Mouse (Mus musculus) gastrocnemius, postnatal 14 days (tissue): ENCODE results near the gene Cog8. TPM values are rescaled to one million over a fixed set of nuclear protein-coding genes. Genes with fewer than 3 reads are reported as not detected.
"Not testable (repeated sequence)": the region's sequence is repeated elsewhere in the genome, so short reads cannot be mapped to it uniquely, and the experiment has no call there.

Experiments
- DNase-seq: peaks from one replicate; pipeline ENCODE4 v3.0.0; 2021; ENCODE audit warnings: mixed read lengths
- intact Hi-C: fragments of 180-260 bp; cut with DNase I; formaldehyde crosslinking; loops from one replicate; pipeline ENCODE4 v1.15.1; 2025; ENCODE audit warnings: low total_unique reads
- total RNA-seq, 2 experiments: library from RNA; stranded (reverse); gene quantifications; 2 replicates each; pipeline ENCODE4 v1.2.3; 2021

The Cog8 gene
- total RNA-seq, 2 experiments from 2014 or later = 16.9 to 17.7 TPM

DNA sequence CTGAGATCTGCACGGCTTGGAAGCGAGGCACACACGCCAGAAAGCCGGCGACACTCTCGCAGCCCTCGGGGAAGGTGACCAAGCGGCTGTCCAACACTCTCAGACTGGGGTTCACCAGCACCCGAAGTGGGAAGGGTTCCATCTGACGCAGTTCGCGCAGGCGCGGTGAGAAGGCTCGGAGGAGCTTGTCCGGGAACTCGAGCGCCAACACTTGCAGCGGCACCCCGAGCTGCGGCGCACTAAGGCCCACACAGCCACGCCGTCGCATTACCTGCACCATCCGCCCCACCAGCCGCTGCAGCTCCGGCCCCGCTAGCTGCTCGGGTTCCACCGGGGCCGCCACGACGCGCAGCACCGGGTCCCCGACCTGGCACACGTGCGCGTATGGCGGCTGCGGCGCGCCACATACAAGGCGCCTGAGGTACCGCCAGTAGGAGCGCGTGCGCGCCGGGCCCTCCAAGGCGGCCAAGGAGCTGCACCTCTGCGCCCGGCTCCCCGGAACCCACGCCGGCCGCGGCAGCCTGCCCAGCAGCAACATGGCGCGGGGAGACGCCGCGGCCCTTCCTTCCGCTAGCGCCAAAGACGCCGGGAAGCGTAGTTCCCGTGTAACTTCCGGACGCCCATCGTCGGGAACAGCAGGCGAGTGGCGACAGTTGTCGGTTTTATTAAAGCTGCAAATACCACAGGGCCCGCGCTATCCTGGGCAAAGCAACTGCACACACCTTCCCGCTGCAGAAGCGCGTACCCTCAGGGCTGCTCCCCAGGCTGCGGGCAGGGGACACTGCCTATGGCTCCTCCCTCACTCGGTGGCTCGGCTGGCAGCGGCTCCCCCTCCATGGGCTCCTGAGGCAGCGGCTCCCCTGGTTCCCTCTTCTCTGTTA is 8.2 kb downstream of the Cog8 start, which contains the start of gene Pdf:
TSS of gene Pdf (minus strand) at position 554 of the 881 bp plus-strand sequence.
- intact Hi-C loops = no loop called here
- DNase-seq = peak; percentile 86

DNA sequence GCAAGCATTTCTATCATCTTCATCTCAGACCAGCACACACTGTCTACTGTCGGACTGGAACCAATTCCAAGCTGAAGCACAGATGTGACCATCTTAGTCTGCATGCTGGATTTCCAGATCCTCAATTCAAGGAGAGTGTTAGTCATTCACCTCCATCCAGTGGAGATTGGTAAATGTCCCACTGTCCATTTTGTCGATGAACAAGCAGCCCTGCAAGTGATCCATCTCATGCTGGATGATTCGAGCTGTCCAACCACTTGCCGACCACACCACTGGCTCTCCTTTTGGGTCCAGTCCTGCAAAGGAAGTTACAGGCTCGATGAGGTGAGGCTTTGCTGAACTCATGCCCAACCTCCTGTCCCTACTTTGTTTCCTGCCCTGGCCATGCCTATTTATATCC is 9.5 kb downstream of the Cog8 start:
- DNase-seq = no peak
- intact Hi-C loops = no loop called here

DNA sequence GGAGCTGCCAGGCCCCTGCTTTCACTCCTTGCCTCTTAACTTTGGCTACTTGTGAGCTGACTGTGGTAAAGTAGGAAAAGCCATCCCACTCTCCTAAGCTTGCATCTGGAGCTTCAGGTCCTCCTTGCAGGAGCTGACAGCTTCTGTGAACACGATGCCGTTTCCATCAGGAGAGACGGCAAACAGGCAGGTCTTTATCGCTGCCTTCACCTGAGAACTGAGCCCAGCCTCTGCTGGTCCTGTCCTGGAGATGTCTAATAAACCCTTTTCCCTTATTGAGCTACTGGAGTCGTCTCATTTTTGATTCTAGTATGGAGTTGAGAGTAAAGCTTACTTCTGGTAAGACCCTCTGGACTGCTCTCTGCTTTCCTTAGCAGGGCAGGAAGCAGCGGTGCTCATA is 11.0 kb downstream of the Cog8 start:
- intact Hi-C loops = no loop called here
- DNase-seq = no peak

DNA sequence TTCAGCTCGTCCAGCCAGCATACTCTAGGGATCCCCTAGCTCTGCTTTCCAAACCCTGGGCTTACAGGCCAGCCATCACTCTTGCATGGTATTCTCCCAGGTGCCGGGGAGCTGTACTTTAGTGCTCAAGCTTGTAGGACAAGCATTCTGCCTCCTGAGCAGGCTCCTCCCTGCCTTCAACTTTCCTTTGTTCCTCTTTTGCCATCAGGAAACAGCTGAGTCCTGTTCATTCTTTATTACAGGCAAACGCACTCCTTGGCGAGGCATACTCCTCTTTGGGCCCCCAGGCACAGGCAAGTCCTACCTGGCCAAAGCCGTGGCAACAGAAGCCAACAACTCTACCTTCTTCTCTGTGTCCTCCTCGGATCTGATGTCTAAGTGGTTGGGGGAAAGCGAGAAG is 15.9 kb downstream of the Cog8 start:
- intact Hi-C loops = no loop called here
- DNase-seq = no peak

DNA sequence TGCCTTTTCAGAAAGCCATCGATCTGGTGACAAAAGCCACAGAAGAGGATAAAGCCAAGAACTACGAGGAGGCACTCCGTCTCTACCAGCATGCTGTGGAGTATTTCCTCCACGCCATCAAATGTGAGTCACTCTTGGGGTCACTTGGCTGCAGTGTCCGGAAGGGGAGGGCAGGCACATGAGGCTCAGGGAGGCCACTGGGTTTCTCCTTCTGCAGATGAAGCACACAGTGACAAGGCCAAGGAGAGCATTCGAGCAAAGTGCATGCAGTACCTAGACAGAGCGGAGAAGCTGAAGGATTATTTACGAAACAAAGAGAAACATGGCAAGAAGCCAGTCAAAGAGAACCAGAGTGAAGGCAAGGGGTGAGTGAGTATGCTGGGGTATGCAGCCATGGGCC is 19.9 kb downstream of the Cog8 start:
- DNase-seq = no peak
- intact Hi-C loops = no loop called here

DNA sequence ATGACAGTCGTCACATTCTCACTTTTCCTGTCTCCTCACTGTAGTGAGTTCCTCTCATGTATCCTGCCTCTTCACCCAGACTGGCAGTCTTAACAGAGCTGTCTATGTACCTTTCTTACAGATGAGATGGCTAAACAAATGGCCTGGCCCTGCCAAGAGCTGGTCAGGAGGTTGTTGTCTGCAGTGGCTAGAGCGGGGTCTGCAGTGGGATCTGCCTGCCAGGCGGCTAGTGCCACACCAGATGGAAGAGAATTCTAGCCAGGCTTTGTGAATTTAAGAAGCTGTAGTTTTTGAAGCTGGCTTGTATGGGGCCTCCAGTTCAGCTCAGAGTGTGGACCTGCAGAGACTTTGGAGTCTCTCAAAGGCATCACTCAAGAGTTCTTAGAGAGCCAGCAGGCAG is 20.8 kb downstream of the Cog8 start:
- intact Hi-C loops = no loop called here
- no peak for DNase-seq

DNA sequence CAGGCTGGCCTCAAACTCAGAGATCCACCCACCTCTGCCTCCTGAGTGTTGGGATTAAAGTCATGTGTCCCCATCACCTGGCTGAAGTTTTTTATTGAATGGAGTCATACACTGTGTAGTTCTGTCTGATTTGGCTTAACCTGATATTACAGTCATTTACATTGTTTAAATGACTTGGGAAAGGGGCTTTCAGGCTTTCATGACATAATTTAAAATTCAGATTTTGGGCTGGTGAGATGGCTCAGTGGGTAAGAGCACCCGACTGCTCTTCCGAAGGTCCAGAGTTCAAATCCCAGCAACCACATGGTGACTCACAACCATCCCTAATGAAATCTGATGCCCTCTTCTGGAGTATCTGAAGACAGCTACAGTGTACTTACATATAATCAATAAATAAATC is 22.9 kb downstream of the Cog8 start:
- DNase-seq, intact Hi-C loops: not testable (repeated sequence)

DNA sequence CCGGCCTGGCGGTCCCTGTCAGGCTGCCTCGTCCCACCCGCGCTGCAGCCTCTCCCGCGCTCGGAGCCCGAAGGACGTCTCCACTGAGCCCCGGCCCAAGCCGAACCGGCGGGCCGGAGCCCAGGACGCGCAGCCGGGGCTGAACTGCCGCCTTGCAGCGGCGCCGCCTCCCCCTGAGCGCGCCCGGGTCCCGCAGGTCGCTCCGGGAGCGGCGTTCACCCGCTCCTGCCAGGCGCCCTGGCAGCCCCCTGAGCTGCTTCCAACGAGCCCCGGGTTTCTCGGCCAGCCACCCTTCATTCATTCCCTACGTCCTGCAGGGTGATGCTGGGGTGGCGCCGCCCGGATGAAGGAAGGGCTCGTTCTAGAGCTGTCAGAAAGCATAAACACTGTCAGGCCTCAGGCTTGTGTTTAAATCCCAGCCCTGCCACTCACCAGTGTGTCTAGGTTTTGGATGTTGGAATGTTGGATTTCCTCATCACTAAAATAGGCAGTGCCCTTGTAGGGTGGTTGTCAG is 24.9 kb downstream of the Cog8 start:
- DNase-seq = no peak
- intact Hi-C loops = no loop called here

DNA sequence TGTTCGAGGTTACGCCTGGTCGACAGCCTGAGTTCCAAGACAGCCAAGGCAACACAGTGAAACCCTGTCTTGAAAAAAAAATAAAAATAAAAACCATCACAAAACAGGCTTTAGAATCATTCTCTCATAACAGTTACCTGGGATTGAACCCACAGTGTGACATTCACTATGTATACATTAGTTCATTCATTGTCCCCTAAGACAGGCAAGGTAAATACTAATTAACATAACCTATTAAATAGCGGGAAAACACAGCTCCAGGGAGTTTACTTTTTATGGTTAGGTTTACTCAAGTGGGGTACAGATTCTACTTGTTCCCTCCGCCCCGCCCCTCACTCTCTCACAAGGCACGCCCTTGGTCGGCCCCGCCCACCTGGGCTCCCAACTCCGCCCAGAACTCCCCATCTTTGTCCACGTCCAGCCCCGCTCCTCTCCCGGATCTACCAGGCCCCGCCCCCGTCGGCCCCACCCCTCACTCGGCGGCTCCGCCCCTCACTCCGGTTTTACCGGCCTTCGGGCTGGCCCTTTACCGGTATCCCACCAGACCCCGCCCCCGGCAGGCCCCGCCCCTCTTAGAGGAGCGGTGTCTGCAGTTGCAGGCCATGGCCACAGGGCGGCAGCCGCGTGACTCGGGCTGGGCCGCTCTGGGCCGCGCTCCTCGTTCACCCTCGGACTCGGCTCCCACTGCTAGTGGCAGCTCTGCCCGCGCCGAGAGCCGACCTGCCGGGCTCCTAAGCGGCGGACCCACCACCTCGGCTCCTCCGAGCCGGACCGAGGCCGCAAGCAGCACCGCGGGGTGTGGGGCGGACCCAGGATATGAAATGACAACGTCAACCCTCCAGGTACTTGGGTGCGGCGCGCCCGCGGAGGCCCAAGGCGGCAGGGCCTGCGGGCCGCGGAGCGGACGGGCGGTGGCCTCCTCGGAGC is 25.6 kb downstream of the Cog8 start, which contains the start of gene Vps4a:
TSS of gene Vps4a (plus strand) at position 573 of the 927 bp plus-strand sequence.
- intact Hi-C loops = no loop called here
- DNase-seq = peak; percentile 96

DNA sequence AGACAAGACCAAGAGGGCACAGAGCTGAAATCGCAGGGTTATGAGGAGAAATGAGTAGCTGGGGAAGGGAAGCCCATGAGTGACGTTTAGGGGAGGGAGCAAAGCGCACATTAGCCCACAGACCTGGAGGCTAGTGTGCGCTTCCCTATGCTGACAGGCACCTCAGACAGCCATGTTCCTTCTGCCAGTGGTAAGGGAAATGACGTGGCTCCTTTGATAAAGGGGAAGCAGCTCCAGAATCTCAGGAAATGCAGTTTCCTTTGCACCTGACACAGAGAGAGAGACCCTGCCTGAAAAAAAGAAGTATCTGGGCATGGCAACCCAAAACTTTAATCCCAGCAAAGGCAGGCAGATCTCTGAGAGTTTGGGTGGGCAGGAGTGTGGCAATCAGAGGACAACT is 26.4 kb downstream of the Cog8 start:
- intact Hi-C loops = no loop called here
- DNase-seq = no peak

DNA sequence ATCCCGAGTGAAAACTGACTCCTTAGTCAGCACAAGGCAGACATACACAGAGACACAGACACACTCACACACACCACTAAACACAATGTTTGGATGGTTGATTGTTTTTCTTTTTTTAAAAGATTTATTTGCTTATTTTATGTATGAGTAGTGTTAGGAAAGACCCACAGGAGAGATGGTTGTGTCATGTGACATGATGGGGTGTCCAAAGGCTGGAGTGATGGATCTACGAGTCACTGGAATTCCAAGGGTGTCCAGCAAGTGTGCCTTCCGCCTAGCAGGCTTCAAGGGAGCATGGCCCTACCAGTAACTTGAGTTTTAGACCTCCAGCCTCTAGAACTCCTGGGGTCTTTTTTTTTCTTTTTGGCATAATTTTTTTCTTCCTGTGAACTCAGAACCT is 27.2 kb downstream of the Cog8 start:
- no peak for DNase-seq
- intact Hi-C loops = no loop called here

DNA sequence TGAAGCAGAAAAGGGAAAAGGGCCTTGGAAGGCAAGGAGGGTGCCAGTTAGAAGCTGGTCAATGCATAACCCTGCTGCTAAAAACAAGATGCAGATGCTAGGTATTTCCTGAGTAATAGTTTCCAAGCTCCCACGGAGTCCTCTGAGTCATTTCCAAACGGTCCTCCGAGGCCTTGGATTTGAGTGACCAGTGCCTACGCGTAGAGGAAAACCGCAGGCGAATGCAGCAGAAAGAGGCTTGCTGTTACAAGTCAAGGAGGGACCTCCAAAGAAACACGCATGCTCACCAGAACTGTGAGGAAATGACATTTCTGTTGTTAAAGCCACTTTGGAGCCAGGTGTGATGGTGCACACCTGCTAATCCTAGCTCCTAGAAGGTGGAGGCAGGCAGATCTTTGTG is 33.0 kb downstream of the Cog8 start:
- no peak for DNase-seq
- intact Hi-C loops = no loop called here

DNA sequence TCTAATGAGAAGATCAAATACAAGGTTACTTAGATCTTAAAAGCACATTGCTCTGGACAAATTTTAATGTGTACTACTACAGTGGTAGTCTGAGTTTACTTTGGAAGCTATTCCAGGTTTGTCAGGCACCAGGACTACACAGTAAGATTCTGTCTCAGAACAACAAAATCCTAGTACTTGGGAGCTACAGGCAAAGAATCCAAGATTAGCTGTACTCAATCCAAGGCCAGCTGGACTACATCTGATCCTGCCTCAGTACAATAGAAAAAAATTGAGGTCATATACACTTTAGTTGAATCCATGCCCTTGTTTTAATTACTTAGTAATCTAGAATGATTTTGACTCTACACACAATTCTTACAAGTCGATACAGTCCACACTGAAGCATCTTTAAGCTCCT is 41.6 kb downstream of the Cog8 start:
- DNase-seq = no peak
- intact Hi-C loops = no loop called here

DNA sequence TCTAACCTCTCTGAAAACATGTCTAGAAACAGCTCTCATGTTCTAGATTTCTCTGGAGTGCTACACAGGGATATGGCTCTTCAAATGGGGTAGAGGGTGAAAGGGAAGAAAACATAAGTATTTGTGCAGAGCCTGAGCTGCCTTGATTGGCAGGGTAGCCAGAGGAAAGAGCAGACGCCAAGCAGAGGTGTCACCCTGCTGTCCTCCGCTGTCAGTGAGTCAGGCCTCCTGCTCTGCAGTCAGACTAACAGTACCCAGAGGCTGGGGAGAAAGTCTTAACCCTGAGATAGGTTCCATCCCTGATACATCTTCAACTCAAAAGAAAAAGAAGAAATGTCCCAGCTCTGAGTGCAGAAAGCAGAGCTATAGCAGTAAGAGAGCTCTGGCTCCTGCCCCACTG is 43.8 kb downstream of the Cog8 start:
- intact Hi-C loops = no loop called here
- DNase-seq = no peak

DNA sequence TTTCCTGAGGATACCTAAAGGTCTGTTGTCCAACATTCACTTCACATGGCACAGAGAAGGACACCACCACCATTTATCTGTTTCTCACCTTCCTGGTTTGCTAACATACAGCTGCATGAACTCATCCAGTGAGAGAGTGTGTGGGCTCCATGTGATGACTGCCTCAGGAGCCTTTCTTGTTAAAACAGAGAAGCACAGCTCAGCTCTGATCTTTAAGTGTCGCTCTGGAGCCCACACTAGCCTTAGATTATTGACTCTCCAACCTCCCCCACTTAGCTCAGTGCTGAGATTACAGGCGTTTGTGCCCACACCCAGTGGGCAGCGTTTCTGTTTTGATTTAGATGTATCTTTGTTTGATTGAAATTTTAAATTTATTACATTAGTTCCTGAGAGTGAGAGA is 48.7 kb downstream of the Cog8 start:
- no peak for DNase-seq
- intact Hi-C loops = no loop called here

DNA sequence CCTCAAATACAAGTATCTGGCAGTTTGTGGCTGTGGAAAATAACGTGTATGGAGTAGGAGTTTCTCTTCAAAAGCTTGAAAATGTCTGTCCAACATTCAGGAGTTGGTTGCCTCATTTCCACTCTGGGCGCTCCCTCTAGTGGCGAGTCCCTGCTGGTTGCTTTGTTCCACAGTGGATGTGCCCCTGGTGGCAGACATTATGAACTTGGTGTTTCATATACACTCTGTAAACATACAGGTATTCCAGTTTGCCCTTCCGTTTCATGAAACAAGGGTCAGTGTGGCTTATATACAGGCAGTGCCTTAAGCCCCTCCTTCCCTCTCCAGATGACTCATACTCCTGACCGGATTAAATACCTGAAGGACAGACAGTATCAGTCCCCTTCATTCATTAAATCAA is 54.0 kb downstream of the Cog8 start:
- DNase-seq = peak; percentile 89
- intact Hi-C loops = loop anchor here (5.0 kb wide), 3 partner anchors 75 to 305 kb away; no protein-coding TSS in a partner anchor

DNA sequence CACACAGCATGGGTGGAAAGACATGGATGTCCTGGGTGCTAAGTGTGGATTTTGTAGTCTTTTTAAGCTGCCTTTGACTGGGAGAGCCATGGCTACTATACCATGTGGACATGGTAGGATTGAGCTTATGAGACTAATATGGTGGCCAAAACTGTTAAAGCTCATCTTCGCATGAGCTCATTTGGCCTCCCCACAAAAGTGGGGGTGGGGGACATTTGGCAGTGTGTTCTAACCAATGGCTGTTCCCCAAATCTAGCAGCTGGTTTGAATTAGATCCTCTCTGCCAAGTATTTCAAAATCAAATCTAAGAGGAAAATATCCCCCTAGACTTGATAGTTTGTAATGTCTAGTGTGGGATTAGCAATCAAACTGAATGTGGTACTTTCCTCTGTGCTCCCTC is 57.4 kb downstream of the Cog8 start:
- DNase-seq = peak; percentile 60
- intact Hi-C loops = no loop called here

DNA sequence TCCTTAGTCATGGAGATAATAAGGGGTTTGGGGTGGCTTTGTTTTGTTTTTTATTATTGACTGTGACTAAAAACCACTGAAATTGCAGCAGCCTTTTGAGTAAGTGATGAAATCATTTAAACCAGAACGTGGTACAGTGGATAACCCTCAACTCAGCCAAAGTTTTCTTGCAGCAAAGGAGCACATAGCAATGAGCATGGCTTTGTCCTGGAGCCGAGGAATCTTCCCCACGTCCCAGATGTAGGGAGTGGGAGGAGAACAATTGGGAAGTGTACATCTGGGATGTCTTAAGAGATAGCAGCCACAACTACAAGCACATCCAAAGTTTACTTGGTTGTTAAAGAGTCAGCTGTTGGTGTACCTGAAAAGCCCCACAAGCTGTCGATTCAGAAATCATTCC is 59.1 kb downstream of the Cog8 start:
- DNase-seq = no peak
- intact Hi-C loops = no loop called here

DNA sequence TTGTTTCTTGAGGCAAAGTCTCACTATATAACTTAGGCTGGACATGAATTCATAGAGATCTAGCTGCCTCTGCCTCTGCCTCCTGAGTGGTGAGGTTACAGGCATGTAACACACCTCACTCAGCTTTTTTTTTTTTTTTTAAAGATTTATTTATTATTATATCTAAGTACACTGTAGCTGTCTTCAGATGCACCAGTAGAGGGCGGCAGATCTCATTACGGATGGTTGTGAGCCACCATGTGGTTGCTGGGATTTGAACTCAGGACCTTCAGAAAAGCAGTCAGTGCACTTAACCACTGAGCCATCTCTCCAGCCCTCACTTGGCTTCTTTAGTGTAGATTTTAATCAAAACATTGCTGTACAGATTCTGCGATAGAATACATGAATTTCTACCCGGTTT is 60.1 kb downstream of the Cog8 start:
- DNase-seq, intact Hi-C loops: not testable (repeated sequence)
